Mouse (Mus musculus) CH12.LX (cell line): ENCODE measurements around the gene Spata1. TPM values are rescaled to one million over a fixed set of nuclear protein-coding genes. Genes with fewer than 3 reads are reported as not detected.
A peak's percentile ranks its signal among the peaks of the same experiment; 100 is the strongest.

ENCODE experiments used
- DNase-seq: peaks from one replicate; pipeline ENCODE4 v3.0.0-alpha.2; 2013; ENCODE audit errors: extremely low read depth
- H3K27ac ChIP-seq: 2 replicates; pipeline ENCODE4 v1.5.1; 2012; ENCODE audit warnings: low read depth, mild to moderate bottlenecking, control low read depth, moderate library complexity; ENCODE audit not compliant: insufficient read depth
- H3K27me3 ChIP-seq: replicated peaks from 2 replicates; pipeline ENCODE3; 2012; ENCODE audit warnings: inconsistent platforms
- H3K36me3 ChIP-seq, 2 experiments: replicated peaks in 1 of 2; 2 replicates each; pipeline versions ENCODE3 to v1.6.1; 2012; ENCODE audit warnings: inconsistent platforms in 1 of 2, low read length in 1 of 2, mild to moderate bottlenecking in 1 of 2, mixed read lengths in 1 of 2, moderate library complexity in 1 of 2; ENCODE audit not compliant: control insufficient read depth in 1 of 2, insufficient read depth in 1 of 2
- H3K4me1 ChIP-seq, 2 experiments: 2 replicates each; pipeline ENCODE4 v1.6.1; 2012; ENCODE audit warnings: inconsistent platforms in 1 of 2, moderate library complexity in 1 of 2; ENCODE audit not compliant: insufficient read depth in 2 of 2, control insufficient read depth in 1 of 2
- H3K4me2 ChIP-seq: 2 replicates; pipeline ENCODE4 v1.6.1; 2012; ENCODE audit warnings: low read depth, mild to moderate bottlenecking, control low read depth; ENCODE audit not compliant: poor library complexity, insufficient read depth, severe bottlenecking
- H3K4me3 ChIP-seq, 3 experiments: fragments of 150-350 bp in 1 of 3; sonication (generic) in 1 of 3; replicated peaks in 1 of 3; 2 replicates each; pipeline versions ENCODE3 to v1.5.1; 2011 to 2012; ENCODE audit warnings: low read depth in 2 of 3, low read length in 2 of 3, mild to moderate bottlenecking in 2 of 3, moderate library complexity in 2 of 3, control low read depth in 1 of 3, improper control_type of control experiment in 1 of 3, inconsistent platforms in 1 of 3, mixed read lengths in 1 of 3; ENCODE audit not compliant: poor library complexity in 1 of 3
- H3K79me2 ChIP-seq: replicated peaks from 2 replicates; pipeline ENCODE4 v1.6.1; 2012; ENCODE audit warnings: mild to moderate bottlenecking, moderate library complexity; ENCODE audit not compliant: control insufficient read depth, poor library complexity, insufficient read depth, severe bottlenecking; ENCODE audit errors: extremely low read depth
- H3K9ac ChIP-seq: 2 replicates; pipeline ENCODE4 v1.6.1; 2012; ENCODE audit warnings: low read depth, mild to moderate bottlenecking, control low read depth, moderate library complexity; ENCODE audit not compliant: insufficient read depth
- H3K9me3 ChIP-seq: replicated peaks from 2 replicates; pipeline ENCODE3; 2012; ENCODE audit warnings: low read length, inconsistent platforms, mixed read lengths
- BHLHE40 ChIP-seq: IDR thresholded peaks from 2 replicates; pipeline ENCODE4 v1.6.1; 2011; ENCODE audit warnings: mild to moderate bottlenecking, low read depth, low read length, improper control_type of control experiment
- CHD1 ChIP-seq: IDR thresholded peaks from 2 replicates; pipeline ENCODE4 v1.6.1; 2012; ENCODE audit warnings: low read depth, low read length, improper control_type of control experiment, inconsistent platforms
- CHD2 ChIP-seq: IDR thresholded peaks from 2 replicates; pipeline ENCODE4 v1.6.1; 2011; ENCODE audit warnings: low read length, improper control_type of control experiment
- EP300 ChIP-seq: IDR thresholded peaks from 2 replicates; pipeline ENCODE4 v1.6.1; 2011; ENCODE audit warnings: low read length, improper control_type of control experiment
- ETS1 ChIP-seq: conservative IDR thresholded peaks from 2 replicates; pipeline ENCODE4 v1.6.1; 2012; ENCODE audit warnings: low read depth, mild to moderate bottlenecking, inconsistent platforms, low read length, improper control_type of control experiment, moderate library complexity
- HCFC1 ChIP-seq: IDR thresholded peaks from 2 replicates; pipeline ENCODE4 v1.6.1; 2012; ENCODE audit warnings: low read depth, mild to moderate bottlenecking, inconsistent platforms, low read length, improper control_type of control experiment
- JUN ChIP-seq: IDR thresholded peaks from 2 replicates; pipeline ENCODE4 v1.6.1; 2011; ENCODE audit warnings: low read depth, mild to moderate bottlenecking, low read length, improper control_type of control experiment, moderate library complexity; ENCODE audit not compliant: insufficient read depth
- KAT2A ChIP-seq: IDR thresholded peaks from 2 replicates; pipeline ENCODE4 v1.6.1; 2012; ENCODE audit warnings: low read length, improper control_type of control experiment, inconsistent platforms; ENCODE audit not compliant: insufficient replicate concordance
- MAFK ChIP-seq: IDR thresholded peaks from 2 replicates; pipeline ENCODE4 v1.6.1; 2011; ENCODE audit warnings: low read length, improper control_type of control experiment; ENCODE audit not compliant: insufficient replicate concordance
- MAX ChIP-seq: IDR thresholded peaks from 2 replicates; pipeline ENCODE4 v1.6.1; 2011; ENCODE audit warnings: low read length, improper control_type of control experiment
- MAZ ChIP-seq: IDR thresholded peaks from 2 replicates; pipeline ENCODE4 v1.6.1; 2012; ENCODE audit warnings: low read depth, mild to moderate bottlenecking, inconsistent platforms, low read length, improper control_type of control experiment, moderate library complexity
- MEF2A ChIP-seq: IDR thresholded peaks from 2 replicates; pipeline ENCODE4 v1.6.1; 2014; ENCODE audit warnings: low read depth, mild to moderate bottlenecking, inconsistent platforms, low read length, improper control_type of control experiment, borderline replicate concordance
- MYC ChIP-seq: IDR thresholded peaks from 2 replicates; pipeline ENCODE4 v1.6.1; 2011; ENCODE audit warnings: low read depth, mild to moderate bottlenecking, improper control_type of control experiment, low read length
- NELFE ChIP-seq: IDR thresholded peaks from 2 replicates; pipeline ENCODE4 v1.6.1; 2011; ENCODE audit warnings: low read depth, low read length, improper control_type of control experiment
- POLR2A ChIP-seq: IDR thresholded peaks from 2 replicates; pipeline ENCODE4 v1.6.1; 2011; ENCODE audit warnings: low read depth, mild to moderate bottlenecking, improper control_type of control experiment, low read length
- RAD21 ChIP-seq: IDR thresholded peaks from 2 replicates; pipeline ENCODE4 v1.6.1; 2011; ENCODE audit warnings: low read depth, mild to moderate bottlenecking, low read length, improper control_type of control experiment, moderate library complexity
- RCOR1 ChIP-seq: conservative IDR thresholded peaks from 2 replicates; pipeline ENCODE4 v1.6.1; 2012; ENCODE audit warnings: low read depth, mild to moderate bottlenecking, inconsistent platforms, low read length, improper control_type of control experiment
- SMC3 ChIP-seq: IDR thresholded peaks from 2 replicates; pipeline ENCODE4 v1.6.1; 2011; ENCODE audit warnings: low read depth, low read length, improper control_type of control experiment
- TBP ChIP-seq: conservative IDR thresholded peaks from 2 replicates; pipeline ENCODE4 v1.6.1; 2011; ENCODE audit warnings: low read depth, low read length, improper control_type of control experiment
- ZNF384 ChIP-seq: IDR thresholded peaks from 2 replicates; pipeline ENCODE4 v1.6.1; 2012; ENCODE audit warnings: low read depth, low read length, improper control_type of control experiment, inconsistent platforms
- dilution Hi-C: fragments of 300-500 bp; cut with MboI; formaldehyde crosslinking; loops from 2 replicates; pipeline ENCODE4 v1.14.3; 2020; ENCODE audit warnings: low sequenced_read_pairs; ENCODE audit not compliant: extremely low pct_unique_long_range_greater_than_20kb, extremely low pct_ligation_motif_present
- in situ Hi-C: fragments of 300-500 bp; cut with MboI; formaldehyde crosslinking; loops from 3 replicates; pipeline ENCODE4 v1.14.3; 2019; ENCODE audit warnings: low sequenced_read_pairs, low pct_ligation_motif_present, low pct_unique_long_range_greater_than_20kb, mixed read lengths
- polyA plus RNA-seq: library from polyadenylated mRNA; unstranded; fragments of >175 nt; gene quantifications from 2 replicates; pipeline ENCODE4 v1.2.1, GENCODE M21; 2012; ENCODE audit warnings: low read depth; ENCODE audit not compliant: insufficient read length
- total RNA-seq, 2 experiments: library from RNA; depleted of rRNA; stranded (reverse); fragments of 300-350 nt in 1 of 2; fragments of >200 nt in 1 of 2; gene quantifications; 2 replicates each; pipeline ENCODE4 v1.2.3; 2012 to 2014

Gene Spata1
- total and polyA plus RNA-seq, 3 experiments = 1.4 to 2.9 (median 2.0) TPM

DNA sequence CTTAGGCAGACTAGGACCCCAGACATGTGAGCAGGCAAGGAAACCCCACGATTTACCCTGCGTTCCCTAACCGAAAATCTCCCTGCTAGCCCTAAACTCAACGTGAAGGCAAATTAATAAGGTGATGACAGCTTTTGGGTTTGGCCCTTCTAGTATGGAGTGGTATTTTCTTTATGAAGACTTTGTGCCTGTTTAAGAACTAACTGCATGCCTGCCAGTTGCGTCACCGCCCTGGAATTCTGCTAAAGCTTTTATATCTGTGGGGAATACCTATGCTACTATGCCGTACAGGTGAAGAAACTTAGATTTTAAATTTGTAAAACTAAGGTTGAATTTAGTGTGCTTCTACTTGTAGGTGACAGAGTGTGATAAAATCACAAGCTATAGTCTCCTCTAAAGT is 87.1 kb downstream of the Spata1 start:
- in situ Hi-C loops = no loop called here
- Histone ChIP-seq H3K27me3 (no peaks in the 10 kb centered on the region), H3K4me2 (no peak overlapping the region), H3K4me1 (peaks cover 6 to 44% of the 10 kb centered on the region in 2 experiments; a peak in 3 of 4 replicates), H3K9me3 (no peaks in the 10 kb centered on the region), H3K27ac (no peak overlapping the region), H3K9ac (no peak overlapping the region)
- no peak for DNase-seq
- no peak for TF ChIP-seq CHD2
- TF ChIP-seq SMC3 = no peak
- TF ChIP-seq CHD1 = no peak
- TF ChIP-seq, all 38 proteins: peak for 0
- Histone ChIP-seq H3K79me2 (no peaks in the 10 kb centered on the region), H3K4me3 (no peak overlapping the region), H3K36me3 (peaks cover under 1 to 47% of the 10 kb centered on the region in 2 experiments)
- dilution Hi-C loops = no loop called here

DNA sequence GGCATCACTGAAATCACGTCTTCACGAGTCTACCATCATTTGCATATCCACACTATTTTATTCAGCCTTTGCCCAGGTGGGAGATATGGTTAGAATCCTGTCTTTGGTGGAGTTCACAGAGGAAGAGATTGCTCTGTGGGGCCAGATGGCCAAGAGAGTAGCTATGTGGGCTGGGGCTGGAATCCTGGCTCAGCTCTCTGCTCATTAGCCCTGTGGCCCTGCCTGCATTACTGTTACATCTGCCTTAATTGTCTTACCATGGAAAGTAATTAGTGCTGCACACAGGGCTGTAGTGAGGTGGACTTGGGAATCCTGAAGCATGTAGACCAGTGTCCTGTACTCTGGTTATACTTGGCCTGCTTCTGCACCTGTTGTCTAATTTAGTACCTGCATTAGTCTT is 87.5 kb downstream of the Spata1 start:
- dilution Hi-C loops (no loop called here), in situ Hi-C loops (no loop called here)
- no peak overlapping the region for H3K4me3 ChIP-seq
- H3K27me3 ChIP-seq = no peaks in the 10 kb centered on the region
- H3K9me3 ChIP-seq = no peaks in the 10 kb centered on the region
- no peaks in the 10 kb centered on the region for H3K79me2 ChIP-seq
- no peak for DNase-seq
- no peak overlapping the region for H3K4me2 ChIP-seq
- peaks cover 7 to 48% of the 10 kb centered on the region in 2 experiments; a peak in 3 of 4 replicates for H3K4me1 ChIP-seq
- no peak overlapping the region for H3K9ac ChIP-seq
- peaks cover 0 to 46% of the 10 kb centered on the region in 2 experiments for H3K36me3 ChIP-seq
- TF ChIP-seq MEF2A (no peak), CHD2 (no peak), TBP (no peak), NELFE (no peak), KAT2A (no peak), RCOR1 (no peak), CHD1 (no peak), MAX (no peak), SMC3 (no peak), BHLHE40 (no peak), MAZ (no peak)
- TF ChIP-seq, all 38 proteins: peak for 0
- no peak overlapping the region for H3K27ac ChIP-seq

DNA sequence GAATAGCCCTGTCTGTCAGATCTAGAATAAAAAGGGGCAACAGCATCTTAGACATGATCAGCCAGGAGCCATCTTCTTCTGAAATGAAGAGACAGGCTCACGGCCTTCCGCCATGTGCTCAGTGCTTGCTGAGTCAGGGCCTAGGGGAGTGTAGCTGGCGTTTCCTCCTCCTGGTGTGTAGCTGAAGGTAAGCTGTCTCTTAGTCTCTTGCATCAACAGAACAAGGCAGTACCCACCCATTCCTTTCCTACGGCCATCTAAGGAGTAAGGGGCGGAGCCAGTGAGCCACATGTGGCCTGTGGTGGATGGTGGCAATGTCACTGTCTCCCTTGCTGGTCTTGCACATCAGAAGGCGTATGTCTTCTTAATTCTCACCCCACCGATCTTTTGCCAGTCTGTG is 89.4 kb downstream of the Spata1 start:
- no peak overlapping the region for H3K4me2 ChIP-seq
- no peaks in the 10 kb centered on the region; the same call in 1 of the 2 replicates for H3K79me2 ChIP-seq
- in situ Hi-C loops (no loop called here), dilution Hi-C loops (no loop called here)
- H3K9me3 ChIP-seq = no peaks in the 10 kb centered on the region
- H3K4me1 ChIP-seq = peaks cover 13 to 63% of the 10 kb centered on the region in 2 experiments; a peak in 3 of 4 replicates
- no peak overlapping the region for H3K4me3 ChIP-seq
- H3K9ac ChIP-seq = no peak overlapping the region
- TF ChIP-seq ETS1 (no peak), MAFK (no peak), MAZ (no peak), RAD21 (no peak), NELFE (no peak), TBP (no peak), HCFC1 (no peak), EP300 (no peak), JUN (no peak), SMC3 (no peak), POLR2A (no peak), ZNF384 (no peak), MYC (no peak)
- peaks cover 0 to 35% of the 10 kb centered on the region in 2 experiments for H3K36me3 ChIP-seq
- peak; percentile 31 for DNase-seq
- no peaks in the 10 kb centered on the region for H3K27me3 ChIP-seq
- no peak overlapping the region for H3K27ac ChIP-seq
